Mouse (Mus musculus): ENCODE results near the gene Ccdc183. TPM values are rescaled to one million over a fixed set of nuclear protein-coding genes. Genes with fewer than 3 reads are reported as not detected.

Gene Ccdc183
- 0.09 TPM in 2 replicates for polyA plus RNA-seq (2016; fragmentation: Nextera tagmentation; extraction: Ambion mirVana)

GRCm38 (mm10) chr2:25617578-25617977 is at the start of gene Ccdc183:
Gene Ccdc183 (minus strand): TSS chr2:25617678.
- no peaks in the 10 kb centered on the region for H3K9me3 ChIP-seq
- H3K36me3 ChIP-seq (replicated peaks) = no peaks in the 10 kb centered on the region
- H3K27me3 ChIP-seq (ENCODE audit: poor library complexity, severe bottlenecking) = peaks cover 72% of the 10 kb centered on the region
- H3K4me3 ChIP-seq = peak within 1 kb of the TSS; percentile 19; the same call in 1 of the 2 replicates
- 89% methylated on average over 3 of the region's 3 CpGs for WGBS
- DNase-seq (ENCODE audit: extremely low spot score, low spot score) = no peak
- H3K4me1 ChIP-seq = peaks cover 24% of the 10 kb centered on the region
- no peak within 1 kb of the TSS for H3K27ac ChIP-seq

- DNase-seq (ENCODE audit: extremely low spot score, low spot score) = no peak
- H3K4me3 ChIP-seq = no peak overlapping the region
- no peaks in the 10 kb centered on the region for H3K27me3 ChIP-seq (ENCODE audit: poor library complexity, severe bottlenecking)
- no peaks in the 10 kb centered on the region for H3K4me1 ChIP-seq
- H3K27ac ChIP-seq = no peak overlapping the region
- no peaks in the 10 kb centered on the region for H3K36me3 ChIP-seq (replicated peaks)
- 76% methylated on average over 1 of the region's 1 CpGs for WGBS
- H3K9me3 ChIP-seq = no peaks in the 10 kb centered on the region
Measured at GRCm38 (mm10) chr2:25666516-25666915, 49.0 kb upstream of the Ccdc183 start.

GRCm38 (mm10) chr2:25664125-25664524 is 46.6 kb upstream of the Ccdc183 start:
- Histone ChIP-seq H3K27ac (no peak overlapping the region), H3K27me3 (ENCODE audit: poor library complexity, severe bottlenecking) (no peaks in the 10 kb centered on the region), H3K9me3 (no peaks in the 10 kb centered on the region), H3K4me1 (no peaks in the 10 kb centered on the region), H3K36me3 (replicated peaks) (no peaks in the 10 kb centered on the region), H3K4me3 (no peak overlapping the region)
- WGBS = 84% methylated on average over 5 of the region's 5 CpGs
- DNase-seq (ENCODE audit: extremely low spot score, low spot score) = no peak

GRCm38 (mm10) chr2:25663511-25663910 is 46.0 kb upstream of the Ccdc183 start:
- no peak overlapping the region for H3K4me3 ChIP-seq
- H3K36me3 ChIP-seq (replicated peaks) = no peaks in the 10 kb centered on the region
- H3K9me3 ChIP-seq = no peaks in the 10 kb centered on the region
- DNase-seq (ENCODE audit: extremely low spot score, low spot score) = peak; percentile 39
- H3K27ac ChIP-seq = no peak overlapping the region
- 70% methylated on average over 1 of the region's 1 CpGs for WGBS
- no peaks in the 10 kb centered on the region for H3K4me1 ChIP-seq
- no peaks in the 10 kb centered on the region for H3K27me3 ChIP-seq (ENCODE audit: poor library complexity, severe bottlenecking)

GRCm38 (mm10) chr2:25661245-25661970 is 43.9 kb upstream of the Ccdc183 start:
- Histone ChIP-seq H3K4me3 (no peak overlapping the region), H3K9me3 (no peaks in the 10 kb centered on the region), H3K4me1 (no peaks in the 10 kb centered on the region), H3K27ac (no peak overlapping the region), H3K27me3 (ENCODE audit: poor library complexity, severe bottlenecking) (no peaks in the 10 kb centered on the region), H3K36me3 (replicated peaks) (no peaks in the 10 kb centered on the region)
- WGBS = 92% methylated on average over 6 of the region's 6 CpGs
- DNase-seq (ENCODE audit: extremely low spot score, low spot score) = no peak

- Histone ChIP-seq H3K27me3 (ENCODE audit: poor library complexity, severe bottlenecking) (no peaks in the 10 kb centered on the region), H3K36me3 (replicated peaks) (no peaks in the 10 kb centered on the region), H3K4me1 (no peaks in the 10 kb centered on the region), H3K4me3 (no peak overlapping the region), H3K9me3 (no peaks in the 10 kb centered on the region), H3K27ac (no peak overlapping the region)
- 91% methylated on average over 8 of the region's 8 CpGs for WGBS
- DNase-seq (ENCODE audit: extremely low spot score, low spot score) = no peak
Measured at GRCm38 (mm10) chr2:25660279-25660678, 42.8 kb upstream of the Ccdc183 start.

GRCm38 (mm10) chr2:25657652-25658051 is 40.2 kb upstream of the Ccdc183 start, which contains the start of gene Lcn5:
Gene Lcn5 (plus strand): TSS chr2:25657952.
- no peaks in the 10 kb centered on the region for H3K36me3 ChIP-seq (replicated peaks)
- no peak for DNase-seq (ENCODE audit: extremely low spot score, low spot score)
- H3K4me3 ChIP-seq = no peak within 1 kb of the TSS
- H3K9me3 ChIP-seq = no peaks in the 10 kb centered on the region
- H3K27me3 ChIP-seq (ENCODE audit: poor library complexity, severe bottlenecking) = no peaks in the 10 kb centered on the region
- no peak within 1 kb of the TSS for H3K27ac ChIP-seq
- no peaks in the 10 kb centered on the region for H3K4me1 ChIP-seq

- Histone ChIP-seq H3K27ac (no peak overlapping the region), H3K27me3 (ENCODE audit: poor library complexity, severe bottlenecking) (no peaks in the 10 kb centered on the region), H3K4me1 (no peaks in the 10 kb centered on the region), H3K36me3 (replicated peaks) (no peaks in the 10 kb centered on the region), H3K4me3 (no peak overlapping the region), H3K9me3 (no peaks in the 10 kb centered on the region)
- WGBS = 91% methylated on average over 4 of the region's 4 CpGs
- no peak for DNase-seq (ENCODE audit: extremely low spot score, low spot score)
Measured at GRCm38 (mm10) chr2:25657246-25657645, 39.8 kb upstream of the Ccdc183 start.

- Histone ChIP-seq H3K4me3 (no peak overlapping the region), H3K27me3 (ENCODE audit: poor library complexity, severe bottlenecking) (no peaks in the 10 kb centered on the region), H3K27ac (no peak overlapping the region), H3K36me3 (replicated peaks) (no peaks in the 10 kb centered on the region), H3K9me3 (no peaks in the 10 kb centered on the region), H3K4me1 (no peaks in the 10 kb centered on the region)
- WGBS = 80% methylated on average over 4 of the region's 4 CpGs
- DNase-seq (ENCODE audit: extremely low spot score, low spot score) = no peak
Measured at GRCm38 (mm10) chr2:25656691-25657090, 39.2 kb upstream of the Ccdc183 start.

- Histone ChIP-seq H3K36me3 (replicated peaks) (no peaks in the 10 kb centered on the region), H3K27me3 (ENCODE audit: poor library complexity, severe bottlenecking) (no peaks in the 10 kb centered on the region), H3K27ac (no peak overlapping the region), H3K9me3 (no peaks in the 10 kb centered on the region), H3K4me3 (no peak overlapping the region), H3K4me1 (no peaks in the 10 kb centered on the region)
- no peak for DNase-seq (ENCODE audit: extremely low spot score, low spot score)
- WGBS = 74% methylated on average over 1 of the region's 1 CpGs
Measured at GRCm38 (mm10) chr2:25654502-25654901, 37.0 kb upstream of the Ccdc183 start.

GRCm38 (mm10) chr2:25652902-25653301 is 35.4 kb upstream of the Ccdc183 start, which contains the start of gene Lcn8:
Gene Lcn8 (plus strand): TSS chr2:25653120.
- H3K9me3 ChIP-seq = no peaks in the 10 kb centered on the region
- H3K36me3 ChIP-seq (replicated peaks) = no peaks in the 10 kb centered on the region
- H3K27me3 ChIP-seq (ENCODE audit: poor library complexity, severe bottlenecking) = no peaks in the 10 kb centered on the region
- DNase-seq (ENCODE audit: extremely low spot score, low spot score) = no peak
- 85% methylated on average over 2 of the region's 2 CpGs for WGBS
- H3K4me3 ChIP-seq = no peak within 1 kb of the TSS
- H3K4me1 ChIP-seq = no peaks in the 10 kb centered on the region
- H3K27ac ChIP-seq = no peak within 1 kb of the TSS

GRCm38 (mm10) chr2:25639890-25640289 is 22.4 kb upstream of the Ccdc183 start:
- Histone ChIP-seq H3K4me1 (no peaks in the 10 kb centered on the region), H3K27ac (no peak overlapping the region)
- WGBS = 16% methylated on average over 6 of the region's 6 CpGs

GRCm38 (mm10) chr2:25634046-25634445 is 16.6 kb upstream of the Ccdc183 start:
- H3K27me3 ChIP-seq (ENCODE audit: poor library complexity, severe bottlenecking) = no peaks in the 10 kb centered on the region
- 38% methylated on average over 1 of the region's 1 CpGs for WGBS
- no peaks in the 10 kb centered on the region for H3K9me3 ChIP-seq
- H3K27ac ChIP-seq = no peak overlapping the region
- DNase-seq (ENCODE audit: extremely low spot score, low spot score) = no peak
- no peak overlapping the region for H3K4me3 ChIP-seq
- H3K36me3 ChIP-seq (replicated peaks) = no peaks in the 10 kb centered on the region
- no peaks in the 10 kb centered on the region for H3K4me1 ChIP-seq

More at GRCm38 (mm10) chr2:25639890-25640289, 22.4 kb upstream of the Ccdc183 start:
- Histone ChIP-seq H3K27me3 (ENCODE audit: poor library complexity, severe bottlenecking) (no peaks in the 10 kb centered on the region), H3K36me3 (replicated peaks) (no peaks in the 10 kb centered on the region), H3K4me3 (no peak overlapping the region), H3K9me3 (no peaks in the 10 kb centered on the region)
- peak; percentile 47 for DNase-seq (ENCODE audit: extremely low spot score, low spot score)
